In the genomic region with DNA sequence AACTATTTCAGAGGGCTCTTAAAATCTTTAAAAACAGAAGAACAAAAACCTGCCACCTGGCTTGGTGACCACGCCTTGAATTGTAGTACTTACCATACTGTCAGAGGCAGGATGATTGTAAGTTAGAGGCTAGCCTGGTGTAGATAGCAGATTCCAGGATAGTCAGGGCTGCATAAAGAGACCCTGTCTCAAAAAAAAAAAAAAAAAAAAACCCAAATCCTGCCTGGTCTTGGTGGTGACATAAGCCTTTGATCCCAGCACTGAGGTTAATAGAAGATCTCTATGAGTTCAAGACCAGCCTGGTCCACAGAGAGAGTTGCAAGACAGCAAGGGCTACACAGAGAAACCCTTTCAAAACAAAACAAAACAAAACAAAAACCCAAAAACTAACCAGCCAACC, we compare ENCODE assay signal across 30 mouse cellular contexts. TPM values are rescaled to one million over a fixed set of nuclear protein-coding genes. Genes with fewer than 3 reads are reported as not detected.
"Had no signal": no experiment of that assay in that cellular context is flagged by ENCODE, and none has a peak within 500 bp of the region (broad histone marks: within the 10 kb centered on the region; RNA-seq: fewer than 3 reads in every experiment).

No protein-coding gene starts in this region.

- H3K9me3 ChIP-seq: heart, embryonic 12.5 days; hindbrain, embryonic 10.5 days; hindbrain, embryonic 12.5 days; intestine, embryonic 15.5 days; kidney, embryonic 15.5 days; limb, embryonic 10.5 days; limb, embryonic 12.5 days; liver, embryonic 13.5 days had no signal

- ATAC-seq: hindbrain, embryonic 16.5 days; inflammation-experienced regulatory T-cells, adult 6 months; intestine, embryonic 15.5 days; intestine, postnatal 0 days had no signal

- H3K4me3 ChIP-seq: gastrocnemius, adult 2 months; heart, adult 2 months; heart, embryonic 12.5 days; hindbrain, embryonic 10.5 days; hindbrain, embryonic 12.5 days; intestine, embryonic 15.5 days; kidney, embryonic 15.5 days; layer of hippocampus, adult 2 months; left cerebral cortex, adult 2 months; limb, embryonic 10.5 days; limb, embryonic 12.5 days; liver, embryonic 13.5 days had no signal

- H3K9ac ChIP-seq: heart, embryonic 12.5 days; hindbrain, embryonic 12.5 days; hindbrain, embryonic 14.5 days; intestine, embryonic 15.5 days; kidney, embryonic 15.5 days; limb, embryonic 12.5 days; liver, embryonic 13.5 days had no signal

- H3K27ac ChIP-seq: gastrocnemius, adult 2 months; heart, adult 2 months; hindbrain, embryonic 10.5 days; hindbrain, embryonic 12.5 days; hindbrain, embryonic 14.5 days; intestine, embryonic 15.5 days; kidney, embryonic 15.5 days; layer of hippocampus, adult 2 months; left cerebral cortex, adult 2 months; limb, embryonic 10.5 days; limb, embryonic 12.5 days; liver, embryonic 13.5 days had no signal

- H3K4me1 ChIP-seq: intestine, embryonic 15.5 days had no signal

- H3K4me2 ChIP-seq: heart, embryonic 12.5 days; hindbrain, embryonic 12.5 days; hindbrain, embryonic 14.5 days; intestine, embryonic 15.5 days; kidney, embryonic 15.5 days; limb, embryonic 12.5 days; liver, embryonic 11.5 days; liver, embryonic 13.5 days had no signal

- H3K27me3 ChIP-seq: heart, embryonic 12.5 days; hindbrain, embryonic 12.5 days; intestine, embryonic 15.5 days; kidney, embryonic 15.5 days; limb, embryonic 12.5 days; liver, embryonic 13.5 days had no signal

- DNase-seq: gastrocnemius, adult 2 months; gastrocnemius, postnatal 10 days; gastrocnemius, postnatal 25 days; heart, adult 2 months; heart, postnatal 10 days; heart, postnatal 4 days; kidney, adult 2 months; kidney, adult 9 months; kidney, postnatal 10 days; kidney, postnatal 25 days; kidney, postnatal 4 days; liver; liver, embryonic 13.5 days had no signal

- H3K36me3 ChIP-seq: heart, embryonic 12.5 days; hindbrain, embryonic 12.5 days; intestine, embryonic 15.5 days had no signal

RNA-seq across cellular contexts. Expression of gene Gm43552, which starts 50.9 kb away (rescaled TPM):
- polyA plus RNA-seq: frontal cortex, adult 2 months; heart, adult 2 months; heart, embryonic 12.5 days; heart, embryonic 14.5 days; hindbrain, embryonic 10.5 days; hindbrain, embryonic 12.5 days; hindbrain, embryonic 14.5 days; hindbrain, embryonic 16.5 days; inflammation-experienced regulatory T-cells, adult 6 months; intestine, embryonic 15.5 days; intestine, postnatal 0 days; kidney, adult 2 months; kidney, embryonic 15.5 days; limb, embryonic 10.5 days; limb, embryonic 12.5 days; limb, embryonic 14.5 days; liver, embryonic 11.5 days had no signal
